Mouse (Mus musculus) hindbrain, embryonic 13.5 days (tissue): Measurements from ENCODE around the gene Cybrd1. TPM values are rescaled to one million over a fixed set of nuclear protein-coding genes. Genes with fewer than 3 reads are reported as not detected.
A peak's percentile ranks its signal among the peaks of the same experiment; 100 is the strongest.

Experiments used
- ATAC-seq: fragments of 200-750 bp; cut with Nextera tagmentation; 2 replicates; pipeline ENCODE4 v1.8.0; 2017; ENCODE audit warnings: moderate TSS enrichment; ENCODE audit not compliant: low FRiP score
- H3K27ac ChIP-seq: fragments of 300-500 bp; sonication (generic); 2 replicates; pipeline ENCODE4 v1.5.1; 2015; ENCODE audit warnings: inconsistent platforms, mild to moderate bottlenecking, moderate library complexity
- H3K27me3 ChIP-seq: fragments of 300-500 bp; sonication (generic); 2 replicates; pipeline ENCODE4 v1.6.1; 2015; ENCODE audit warnings: mild to moderate bottlenecking, inconsistent platforms
- H3K36me3 ChIP-seq: fragments of 300-500 bp; sonication (generic); 2 replicates; pipeline ENCODE4 v1.6.1; 2015; ENCODE audit warnings: mild to moderate bottlenecking, inconsistent platforms
- H3K4me1 ChIP-seq: fragments of 300-500 bp; sonication (generic); replicated peaks from 2 replicates; pipeline ENCODE4 v1.6.1; 2015; ENCODE audit warnings: inconsistent platforms
- H3K4me2 ChIP-seq: fragments of 300-500 bp; sonication (generic); 2 replicates; pipeline ENCODE4 v1.6.1; 2015; ENCODE audit warnings: inconsistent platforms, mild to moderate bottlenecking, moderate library complexity
- H3K4me3 ChIP-seq: fragments of 300-500 bp; sonication (generic); 2 replicates; pipeline ENCODE4 v1.5.1; 2015; ENCODE audit warnings: mild to moderate bottlenecking, inconsistent platforms
- H3K9ac ChIP-seq: fragments of 300-500 bp; sonication (generic); 2 replicates; pipeline ENCODE4 v1.6.1; 2015; ENCODE audit warnings: mild to moderate bottlenecking, inconsistent platforms
- H3K9me3 ChIP-seq: fragments of 300-500 bp; sonication (generic); 2 replicates; pipeline ENCODE4 v1.6.1; 2016; ENCODE audit warnings: inconsistent platforms
- WGBS: fragments of 180-500 bp; shearing (Covaris S2); methylation state at CpG from one replicate; pipeline ENCODE4 v1.1.7; 2015; 5-methylcytosine and 5-hydroxymethylcytosine counted together
- polyA plus RNA-seq: library from polyadenylated mRNA; unstranded; fragments of >200 nt; fragmentation: Nextera tagmentation; extraction: Ambion mirVana; gene quantifications from 2 replicates; pipeline ENCODE4 v1.2.1, GENCODE M21; 2015

The Cybrd1 gene
- polyA plus RNA-seq = 3.5 and 3.6 TPM in 2 replicates

- H3K4me2 ChIP-seq = peak within 1 kb of the TSS; percentile 74
- no peak within 1 kb of the TSS for H3K27ac ChIP-seq
- H3K4me3 ChIP-seq = peak within 1 kb of the TSS; percentile 47
- H3K9me3 ChIP-seq = no peaks in the 10 kb centered on the region
- H3K36me3 ChIP-seq = no peaks in the 10 kb centered on the region; the same call in 1 of the 2 replicates
- H3K4me1 ChIP-seq = peaks cover 22% of the 10 kb centered on the region
- peak within 1 kb of the TSS; percentile 68 for H3K9ac ChIP-seq
- peaks cover 33% of the 10 kb centered on the region for H3K27me3 ChIP-seq
- ATAC-seq = 0 out of 2 replicates have a peak, but pooled peaks have one; percentile 24
- WGBS = 1% methylated on average over 60 of the region's 60 CpGs
These were observed at the start of gene Cybrd1 for GRCm38 (mm10) chr2:71117797-71118708. Cybrd1 (plus strand) TSS chr2:71117923.

DNA sequence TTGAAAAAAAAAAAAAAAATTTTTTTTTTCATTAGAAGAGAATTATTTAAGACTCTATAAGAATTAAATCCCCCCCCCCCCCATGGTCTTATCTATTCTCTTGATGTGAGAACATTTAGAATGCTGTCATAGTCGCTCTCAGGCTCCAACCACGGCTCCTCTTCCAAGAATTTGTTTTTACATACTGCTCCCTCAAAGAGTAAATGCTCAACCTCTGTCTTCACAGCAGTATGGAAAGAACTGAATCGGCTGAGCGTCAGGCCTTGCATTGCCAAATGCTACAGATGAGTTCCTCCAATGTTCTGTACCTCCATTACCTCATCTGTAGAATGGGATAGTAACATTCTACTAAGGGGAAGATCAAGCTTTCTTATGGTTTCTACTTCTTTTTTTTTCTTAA lies 46.1 kb upstream of the Cybrd1 start:
- H3K4me2 ChIP-seq = no peak overlapping the region
- H3K4me3 ChIP-seq = no peak overlapping the region
- H3K36me3 ChIP-seq = peaks cover 8% of the 10 kb centered on the region; the same call in 1 of the 2 replicates
- ATAC-seq = no peak
- H3K27ac ChIP-seq = no peak overlapping the region
- WGBS = 96% methylated on average over 4 of the region's 4 CpGs
- H3K9ac ChIP-seq = no peak overlapping the region
- H3K27me3 ChIP-seq = no peaks in the 10 kb centered on the region
- H3K9me3 ChIP-seq = no peaks in the 10 kb centered on the region
- no peaks in the 10 kb centered on the region for H3K4me1 ChIP-seq

GRCm38 (mm10) chr2:71073330-71073729 lies 44.4 kb upstream of the Cybrd1 start:
- Histone ChIP-seq H3K36me3 (peaks cover 11% of the 10 kb centered on the region; the same call in 1 of the 2 replicates), H3K4me2 (no peak overlapping the region), H3K9me3 (no peaks in the 10 kb centered on the region), H3K4me3 (no peak overlapping the region), H3K9ac (no peak overlapping the region), H3K27me3 (no peaks in the 10 kb centered on the region), H3K27ac (no peak overlapping the region), H3K4me1 (no peaks in the 10 kb centered on the region)
- 91% methylated on average over 3 of the region's 3 CpGs for WGBS
- ATAC-seq = no peak

DNA sequence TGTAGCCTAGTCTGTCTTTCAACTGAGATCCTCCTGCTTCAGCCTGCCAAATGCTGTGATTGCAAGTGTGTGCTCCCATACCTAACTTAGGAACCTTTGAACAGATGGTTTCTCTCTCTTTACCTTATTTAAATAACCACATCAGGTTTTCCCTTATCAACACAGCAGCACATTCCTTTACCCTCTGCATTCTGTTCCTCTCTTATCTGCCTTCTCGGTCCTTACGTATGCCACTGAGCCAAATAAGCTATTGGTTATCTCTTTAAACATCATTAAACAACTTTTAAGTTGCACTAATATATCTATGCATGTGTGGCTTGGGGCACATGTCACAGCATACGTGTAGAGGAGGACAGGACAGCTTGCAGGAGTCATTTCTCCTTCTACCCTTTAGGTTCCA lies 43.9 kb upstream of the Cybrd1 start:
- H3K9ac ChIP-seq = no peak overlapping the region
- no peak overlapping the region for H3K4me3 ChIP-seq
- no peak overlapping the region for H3K27ac ChIP-seq
- 95% methylated on average over 3 of the region's 3 CpGs for WGBS
- no peaks in the 10 kb centered on the region for H3K4me1 ChIP-seq
- no peaks in the 10 kb centered on the region for H3K27me3 ChIP-seq
- H3K9me3 ChIP-seq = no peaks in the 10 kb centered on the region
- H3K36me3 ChIP-seq = peaks cover 11% of the 10 kb centered on the region; the same call in 1 of the 2 replicates
- no peak for ATAC-seq
- no peak overlapping the region for H3K4me2 ChIP-seq

DNA sequence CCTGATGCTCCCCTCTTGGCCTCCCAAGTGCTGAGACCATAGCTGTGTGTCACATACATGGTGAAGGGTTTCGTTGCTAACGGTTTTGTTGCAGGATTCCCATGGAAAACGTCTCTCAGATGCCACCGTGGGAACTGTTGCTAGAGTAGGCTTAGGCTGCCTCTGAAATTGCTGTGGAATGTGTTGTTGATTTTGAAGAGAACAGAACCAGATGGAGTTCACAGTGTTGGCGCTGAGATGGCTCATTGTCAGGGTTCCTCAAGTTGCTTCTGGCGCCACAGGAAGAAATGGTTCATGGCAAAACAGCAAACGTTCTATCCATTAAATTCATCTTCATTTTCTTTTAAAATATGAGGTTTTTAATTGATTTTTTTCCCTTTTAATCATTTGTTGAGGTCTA lies 35.3 kb upstream of the Cybrd1 start:
- no peak overlapping the region for H3K4me3 ChIP-seq
- 89% methylated on average over 7 of the region's 7 CpGs for WGBS
- no peaks in the 10 kb centered on the region for H3K4me1 ChIP-seq
- H3K27me3 ChIP-seq = no peaks in the 10 kb centered on the region
- H3K36me3 ChIP-seq = peaks cover 39% of the 10 kb centered on the region
- ATAC-seq = no peak
- H3K9ac ChIP-seq = no peak overlapping the region
- no peaks in the 10 kb centered on the region for H3K9me3 ChIP-seq
- H3K27ac ChIP-seq = no peak overlapping the region
- no peak overlapping the region for H3K4me2 ChIP-seq

DNA sequence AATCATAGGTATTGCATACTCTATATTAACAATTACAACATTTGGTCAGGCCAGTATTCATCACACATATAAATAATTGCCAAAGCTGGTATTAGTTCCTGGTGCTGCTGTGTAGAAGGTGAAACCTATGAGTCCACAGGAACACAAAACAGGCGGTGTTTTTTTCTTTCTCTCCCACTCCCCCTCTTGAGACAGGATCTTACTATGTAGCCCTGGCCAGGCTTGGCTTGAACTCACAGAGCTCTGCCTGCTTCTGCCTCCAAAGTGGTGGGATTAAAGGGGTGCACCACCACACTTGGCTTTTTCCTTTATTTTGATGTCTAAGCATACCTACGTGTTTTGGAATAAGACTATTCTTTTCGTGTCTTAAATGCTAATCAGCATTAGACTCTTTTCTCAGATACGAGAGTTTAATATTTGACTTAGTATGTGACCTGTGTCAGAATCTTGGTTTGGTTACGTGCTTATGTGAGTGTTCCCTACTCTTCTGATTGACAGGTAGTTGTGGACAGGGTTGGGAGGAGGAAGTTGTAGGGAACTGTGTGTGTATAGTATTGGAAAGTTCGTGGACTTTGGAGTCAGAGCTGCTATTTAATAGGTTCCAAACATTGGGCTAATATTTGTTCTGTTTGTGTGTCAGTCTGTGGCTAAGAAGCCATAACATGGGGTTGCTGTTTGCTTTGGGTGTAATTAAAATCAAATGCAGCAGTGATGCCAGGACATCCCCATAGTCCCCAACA lies 34.1 kb upstream of the Cybrd1 start:
- WGBS = 94% methylated on average over 6 of the region's 6 CpGs
- Histone ChIP-seq H3K27ac (no peak overlapping the region), H3K27me3 (no peaks in the 10 kb centered on the region), H3K4me2 (no peak overlapping the region), H3K9ac (no peak overlapping the region), H3K9me3 (no peaks in the 10 kb centered on the region), H3K4me3 (no peak overlapping the region), H3K4me1 (no peaks in the 10 kb centered on the region), H3K36me3 (peaks cover 50% of the 10 kb centered on the region)
- no peak for ATAC-seq

GRCm38 (mm10) chr2:71089766-71090165 lies 28.0 kb upstream of the Cybrd1 start:
- H3K27ac ChIP-seq = no peak overlapping the region
- no peak overlapping the region for H3K4me2 ChIP-seq
- no peak for ATAC-seq
- no peaks in the 10 kb centered on the region for H3K9me3 ChIP-seq
- peaks cover 59% of the 10 kb centered on the region for H3K36me3 ChIP-seq
- H3K4me3 ChIP-seq = no peak overlapping the region
- H3K9ac ChIP-seq = no peak overlapping the region
- H3K4me1 ChIP-seq = no peaks in the 10 kb centered on the region
- WGBS = 87% methylated on average over 3 of the region's 3 CpGs
- no peaks in the 10 kb centered on the region for H3K27me3 ChIP-seq

GRCm38 (mm10) chr2:71090660-71091445 lies 26.9 kb upstream of the Cybrd1 start:
- no peak for ATAC-seq
- H3K4me2 ChIP-seq = no peak overlapping the region
- no peak overlapping the region for H3K4me3 ChIP-seq
- H3K9ac ChIP-seq = no peak overlapping the region
- no peaks in the 10 kb centered on the region for H3K27me3 ChIP-seq
- H3K36me3 ChIP-seq = peaks cover 59% of the 10 kb centered on the region
- no peaks in the 10 kb centered on the region for H3K4me1 ChIP-seq
- no peaks in the 10 kb centered on the region for H3K9me3 ChIP-seq
- H3K27ac ChIP-seq = no peak overlapping the region
- WGBS = 93% methylated on average over 4 of the region's 4 CpGs

- Histone ChIP-seq H3K9me3 (no peaks in the 10 kb centered on the region), H3K9ac (no peak overlapping the region), H3K4me2 (no peak overlapping the region), H3K27me3 (no peaks in the 10 kb centered on the region), H3K4me3 (no peak overlapping the region), H3K36me3 (peaks cover 44% of the 10 kb centered on the region), H3K27ac (no peak overlapping the region), H3K4me1 (no peaks in the 10 kb centered on the region)
- WGBS = 90% methylated on average over 7 of the region's 7 CpGs
- ATAC-seq = no peak
These were observed 21.6 kb upstream of the Cybrd1 start for GRCm38 (mm10) chr2:71096170-71096569.

- Histone ChIP-seq H3K9me3 (no peaks in the 10 kb centered on the region), H3K9ac (no peak overlapping the region), H3K27ac (no peak overlapping the region), H3K36me3 (peaks cover 19% of the 10 kb centered on the region), H3K4me1 (no peaks in the 10 kb centered on the region), H3K4me3 (no peak overlapping the region), H3K4me2 (no peak overlapping the region), H3K27me3 (no peaks in the 10 kb centered on the region)
- no peak for ATAC-seq
- whole genome bisulfite sequencing = 87% methylated on average over 10 of the region's 10 CpGs
These were observed 15.0 kb upstream of the Cybrd1 start for GRCm38 (mm10) chr2:71102621-71103291.

GRCm38 (mm10) chr2:71103292-71103680 lies 14.4 kb upstream of the Cybrd1 start:
- Histone ChIP-seq H3K27me3 (no peaks in the 10 kb centered on the region), H3K9me3 (no peaks in the 10 kb centered on the region), H3K4me2 (no peak overlapping the region), H3K27ac (no peak overlapping the region), H3K4me1 (no peaks in the 10 kb centered on the region), H3K36me3 (peaks cover 19% of the 10 kb centered on the region), H3K9ac (no peak overlapping the region), H3K4me3 (no peak overlapping the region)
- ATAC-seq = no peak
- WGBS = 91% methylated on average over 4 of the region's 4 CpGs
